7 mouse cellular contexts compared by ENCODE assay signal in the genomic region with DNA sequence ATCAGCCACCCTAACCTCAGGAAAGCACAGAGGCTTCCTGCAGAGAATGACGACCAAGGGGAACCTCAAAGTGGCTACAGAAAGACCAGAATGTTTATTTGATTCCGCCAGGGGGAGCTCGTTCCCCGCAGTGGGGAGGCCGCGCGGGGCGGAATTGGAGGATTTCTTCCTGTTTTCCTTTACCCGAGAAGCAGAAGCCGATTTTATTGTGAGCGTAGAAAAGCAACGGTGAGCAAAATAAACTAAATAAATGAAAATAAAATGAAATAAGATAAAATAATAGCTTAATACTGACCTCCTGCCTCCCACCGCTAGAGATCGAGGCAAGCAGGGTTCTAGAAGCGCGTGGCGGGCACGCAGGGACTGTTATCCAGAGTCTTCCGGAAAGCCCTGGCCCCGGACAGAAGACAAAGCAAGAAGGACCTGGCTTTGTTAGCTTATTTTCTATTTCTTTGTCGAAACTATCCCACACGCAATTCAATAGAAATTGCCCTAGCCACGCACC. TPM values are rescaled to one million over a fixed set of nuclear protein-coding genes. Genes with fewer than 3 reads are reported as not detected.
DNase-seq lines count a peak whose midpoint lies in the region; ATAC-seq and TF ChIP-seq lines count a peak whose summit lies in the region.

No protein-coding gene starts in this region.

- peak; percentile 45; the same call in 1 of the 2 replicates for ATAC-seq in embryonic facial prominence, embryonic 12.5 days (ENCODE audit: insufficient number of reproducible peaks, insufficient read depth, low FRiP score, low TSS enrichment)
- 0 out of 2 replicates have a peak, but pooled peaks have one; percentile 80 for ATAC-seq in limb, embryonic 12.5 days (ENCODE audit: insufficient number of reproducible peaks, insufficient read depth, low FRiP score, low TSS enrichment, low read depth)
- peak; percentile 91 for ATAC-seq in midbrain, embryonic 15.5 days (replicated peaks)

- TF ChIP-seq CTCF in kidney, adult 2 months (conservative IDR thresholded peaks at IDR 0.05; ENCODE audit: insufficient read depth, insufficient read length, low read depth, low read length), result peak; percentile 82
- TF ChIP-seq CTCF in spleen, adult 2 months (IDR thresholded peaks at IDR 0.05; ENCODE audit: extremely low read depth, insufficient read depth, insufficient read length, insufficient replicate concordance), result peak; percentile 86

- no peak for TF ChIP-seq POLR2A in kidney, adult 2 months (IDR thresholded peaks at IDR 0.05; ENCODE audit: low read depth, low read length)
- no peak for TF ChIP-seq POLR2A in spleen, adult 2 months (IDR thresholded peaks at IDR 0.05; ENCODE audit: low read depth, low read length)

- H3K27ac ChIP-seq in embryonic facial prominence, embryonic 12.5 days, result peak overlapping the region; percentile 90
- peak overlapping the region; percentile 84 for H3K27ac ChIP-seq in kidney, adult 2 months (ENCODE audit: insufficient read depth, low read depth, low read length)
- H3K27ac ChIP-seq in limb, embryonic 12.5 days, result peak overlapping the region; percentile 92
- peak overlapping the region; percentile 90 for H3K27ac ChIP-seq in midbrain, embryonic 15.5 days
- H3K27ac ChIP-seq in spleen, adult 2 months (ENCODE audit: insufficient read depth, low read length), result peak overlapping the region; percentile 92

- no peaks in the 10 kb centered on the region for H3K36me3 ChIP-seq in embryonic facial prominence, embryonic 12.5 days
- H3K36me3 ChIP-seq in kidney, adult 2 months (ENCODE audit: control insufficient read depth, insufficient read depth, low read length), result no peaks in the 10 kb centered on the region
- H3K36me3 ChIP-seq in limb, embryonic 12.5 days, result no peaks in the 10 kb centered on the region
- no peaks in the 10 kb centered on the region for H3K36me3 ChIP-seq in midbrain, embryonic 15.5 days (replicated peaks)
- no peaks in the 10 kb centered on the region for H3K36me3 ChIP-seq in spleen, adult 2 months (ENCODE audit: control insufficient read depth, insufficient read depth, low read length)

- peak overlapping the region; percentile 35 for H3K4me2 ChIP-seq in embryonic facial prominence, embryonic 12.5 days (replicated peaks)
- H3K4me2 ChIP-seq in limb, embryonic 12.5 days, result peak overlapping the region; percentile 42
- peak overlapping the region; percentile 43 for H3K4me2 ChIP-seq in midbrain, embryonic 15.5 days

- H3K9me3 ChIP-seq in embryonic facial prominence, embryonic 12.5 days, result no peaks in the 10 kb centered on the region
- no peaks in the 10 kb centered on the region for H3K9me3 ChIP-seq in limb, embryonic 12.5 days
- H3K9me3 ChIP-seq in midbrain, embryonic 15.5 days, result no peaks in the 10 kb centered on the region

- under 1% methylated on average over 23 of the region's 23 CpGs for WGBS in embryonic facial prominence, embryonic 12.5 days
- 1% methylated on average over 23 of the region's 23 CpGs for WGBS in kidney, adult 2 months
- WGBS in limb, embryonic 12.5 days, result under 1% methylated on average over 23 of the region's 23 CpGs
- WGBS in midbrain, embryonic 15.5 days, result under 1% methylated on average over 23 of the region's 23 CpGs
- under 1% methylated on average over 23 of the region's 23 CpGs for WGBS in spleen, adult 2 months

- H3K4me1 ChIP-seq in embryonic facial prominence, embryonic 12.5 days, result no peaks in the 10 kb centered on the region
- H3K4me1 ChIP-seq in kidney, adult 2 months (ENCODE audit: control insufficient read depth, insufficient read depth, low read length), result no peaks in the 10 kb centered on the region; the same call in 1 of the 2 replicates
- no peaks in the 10 kb centered on the region for H3K4me1 ChIP-seq in limb, embryonic 12.5 days (replicated peaks)
- peaks cover 3% of the 10 kb centered on the region; the same call in 1 of the 2 replicates for H3K4me1 ChIP-seq in midbrain, embryonic 15.5 days
- 0 out of 2 replicates have a peak, but pooled peaks cover 3% of the 10 kb centered on the region for H3K4me1 ChIP-seq in spleen, adult 2 months (ENCODE audit: control insufficient read depth, insufficient read depth, insufficient read length)

- H3K9ac ChIP-seq in embryonic facial prominence, embryonic 12.5 days, result peak overlapping the region; percentile 66
- H3K9ac ChIP-seq in limb, embryonic 12.5 days (replicated peaks), result peak overlapping the region; percentile 73
- H3K9ac ChIP-seq in midbrain, embryonic 15.5 days, result peak overlapping the region; percentile 62

- DNase-seq in adrenal gland, postnatal 25 days, result peak; percentile 90
- peak; percentile 93 to 96 for DNase-seq in heart, adult 18-20 months
- DNase-seq in kidney, adult 2 months, result peak; percentile 95
- peak; percentile 82 to 84 for DNase-seq in spleen, adult 2 months (ENCODE audit: low read depth in 1 of 2, low spot score in 2 of 2)

- H3K27me3 ChIP-seq in embryonic facial prominence, embryonic 12.5 days, result no peaks in the 10 kb centered on the region; the same call in 1 of the 2 replicates
- H3K27me3 ChIP-seq in kidney, adult 2 months (replicated peaks; ENCODE audit: control insufficient read depth, insufficient read depth, low read length), result no peaks in the 10 kb centered on the region
- H3K27me3 ChIP-seq in limb, embryonic 12.5 days, result peaks cover 3% of the 10 kb centered on the region
- peaks cover 7% of the 10 kb centered on the region for H3K27me3 ChIP-seq in midbrain, embryonic 15.5 days (replicated peaks)
- H3K27me3 ChIP-seq in spleen, adult 2 months (ENCODE audit: control insufficient read depth, insufficient read depth, low read length), result no peaks in the 10 kb centered on the region; the same call in 1 of the 2 replicates

- peak overlapping the region; percentile 57 for H3K4me3 ChIP-seq in embryonic facial prominence, embryonic 12.5 days
- peak overlapping the region; percentile 92 for H3K4me3 ChIP-seq in kidney, adult 2 months (ENCODE audit: insufficient read depth, low read depth, low read length)
- peak overlapping the region; percentile 57 for H3K4me3 ChIP-seq in limb, embryonic 12.5 days (replicated peaks)
- H3K4me3 ChIP-seq in midbrain, embryonic 15.5 days, result peak overlapping the region; percentile 55
- peak overlapping the region; percentile 66 for H3K4me3 ChIP-seq in spleen, adult 2 months (ENCODE audit: extremely low read depth, insufficient read depth, insufficient read length)

RNA-seq across cellular contexts. Expression of a gene that starts 6.7 kb away (rescaled TPM):
- total RNA-seq in adrenal gland, postnatal 25 days (2021), result not detected in 2 replicates
- polyA plus RNA-seq in embryonic facial prominence, embryonic 12.5 days (2016; fragmentation: Nextera tagmentation; extraction: Ambion mirVana), result 0.33 TPM in 1 of 2 replicates, not detected in the other
- total RNA-seq in heart, adult 18-20 months (2021), result not detected
- 0.04 and 0.06 TPM in 2 replicates for polyA plus RNA-seq in kidney, adult 2 months (2012; rRNA removed)
- polyA plus RNA-seq in limb, embryonic 12.5 days (2016; fragmentation: Nextera tagmentation; extraction: Ambion mirVana), result 0.30 and 0.32 TPM in 2 replicates
- not detected in 2 replicates for polyA plus RNA-seq in midbrain, embryonic 15.5 days (2015; fragmentation: Nextera tagmentation; extraction: Ambion mirVana)
- polyA plus RNA-seq in spleen, adult 2 months (2012; rRNA removed), result not detected in 2 replicates

RNA-seq across cellular contexts. Expression of a gene that starts 29.4 kb away (rescaled TPM):
- 2.0 and 2.1 TPM in 2 replicates for total RNA-seq in adrenal gland, postnatal 25 days (2021)
- polyA plus RNA-seq in embryonic facial prominence, embryonic 12.5 days (2016; fragmentation: Nextera tagmentation; extraction: Ambion mirVana), result 21.7 and 23.6 TPM in 2 replicates
- total RNA-seq in heart, adult 18-20 months (2021), result 1 to 10 TPM in 1 of 2 experiments, under 1 TPM in 1; 0.67 to 1.3 TPM
- polyA plus RNA-seq in kidney, adult 2 months (2012; rRNA removed), result 0.39 and 0.44 TPM in 2 replicates
- polyA plus RNA-seq in limb, embryonic 12.5 days (2016; fragmentation: Nextera tagmentation; extraction: Ambion mirVana), result 23.2 and 25.2 TPM in 2 replicates
- polyA plus RNA-seq in midbrain, embryonic 15.5 days (2015; fragmentation: Nextera tagmentation; extraction: Ambion mirVana), result 14.0 TPM in 2 replicates
- 0.05 and 0.11 TPM in 2 replicates for polyA plus RNA-seq in spleen, adult 2 months (2012; rRNA removed)

RNA-seq across cellular contexts. Expression of a gene that starts 35.3 kb away (rescaled TPM):
- total RNA-seq in adrenal gland, postnatal 25 days (2021), result not detected in 2 replicates
- 0.69 and 0.95 TPM in 2 replicates for polyA plus RNA-seq in embryonic facial prominence, embryonic 12.5 days (2016; fragmentation: Nextera tagmentation; extraction: Ambion mirVana)
- not detected for total RNA-seq in heart, adult 18-20 months (2021)
- 0.22 TPM in 1 of 2 replicates, not detected in the other for polyA plus RNA-seq in kidney, adult 2 months (2012; rRNA removed)
- polyA plus RNA-seq in limb, embryonic 12.5 days (2016; fragmentation: Nextera tagmentation; extraction: Ambion mirVana), result 1.2 TPM in 2 replicates
- polyA plus RNA-seq in midbrain, embryonic 15.5 days (2015; fragmentation: Nextera tagmentation; extraction: Ambion mirVana), result not detected in 2 replicates
- 0.99 and 1.1 TPM in 2 replicates for polyA plus RNA-seq in spleen, adult 2 months (2012; rRNA removed)

Comparison
In these comparisons a context has a peak if more than half of its experiments do, and no peak if none do; other contexts are left out.
1. Peak in every context shown above with its lines: DNase-seq, ATAC-seq, H3K4me3 ChIP-seq and H3K27ac ChIP-seq.
2. RNA of a gene that starts 29.4 kb away (polyA plus RNA-seq): 23.2 to 25.2 TPM in limb, embryonic 12.5 days, 21.7 to 23.6 TPM in embryonic facial prominence, embryonic 12.5 days and 14.0 TPM in midbrain, embryonic 15.5 days; 0.39 to 0.44 TPM in kidney, adult 2 months and 0.05 to 0.11 TPM in spleen, adult 2 months; every median in the first group is over 10 times any median in the second.